30 mouse cellular contexts compared by ENCODE assay signal in the genomic region with DNA sequence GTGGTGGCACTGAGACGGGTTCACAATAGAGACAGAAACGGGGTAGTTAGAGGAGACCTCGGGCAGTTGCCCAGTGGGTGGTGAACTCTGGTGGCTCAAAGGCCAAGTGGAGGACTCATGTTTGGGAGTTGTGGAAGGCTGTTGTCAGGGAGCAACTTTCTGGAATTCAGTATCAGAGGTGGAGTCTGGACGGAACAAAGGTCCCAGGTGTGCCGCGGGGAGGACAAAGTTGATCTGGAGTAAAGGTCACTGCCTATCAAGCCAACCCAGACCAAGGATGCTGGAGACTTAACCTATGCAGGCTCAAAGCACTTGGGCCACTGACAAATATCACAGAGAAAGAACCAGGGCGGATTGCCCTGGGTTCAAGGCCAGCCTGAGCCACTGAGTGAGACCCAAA. TPM values are rescaled to one million over a fixed set of nuclear protein-coding genes. Genes with fewer than 3 reads are reported as not detected.
DNase-seq lines count a peak whose midpoint lies in the region; ATAC-seq and TF ChIP-seq lines count a peak whose summit lies in the region.
"Had no signal": no experiment of that assay in that cellular context is flagged by ENCODE, and none has a peak within 500 bp of the region (broad histone marks: within the 10 kb centered on the region; RNA-seq: fewer than 3 reads in every experiment).

No protein-coding gene starts in this region.

- no peak overlapping the region for H3K9ac ChIP-seq in liver, postnatal 0 days (replicated peaks)
- H3K9ac ChIP-seq in liver, embryonic 11.5 days (ENCODE audit: low read depth, low read length) = no peak overlapping the region
- H3K9ac ChIP-seq in intestine, postnatal 0 days (ENCODE audit: low read depth, low read length) = no peak overlapping the region
- H3K9ac ChIP-seq in hindbrain, embryonic 12.5 days = no peak overlapping the region
- H3K9ac ChIP-seq: embryonic facial prominence, embryonic 13.5 days; forebrain, embryonic 12.5 days; forebrain, embryonic 15.5 days; hindbrain, embryonic 15.5 days had no signal

- 71% methylated on average over 7 of the region's 7 CpGs for WGBS in liver, postnatal 0 days (ENCODE audit: insufficient replicate concordance)
- 88% methylated on average over 7 of the region's 7 CpGs for WGBS in liver, embryonic 11.5 days
- 62% methylated on average over 7 of the region's 7 CpGs for WGBS in intestine, postnatal 0 days
- WGBS in hindbrain, embryonic 12.5 days = 82% methylated on average over 7 of the region's 7 CpGs

- H3K27ac ChIP-seq in liver, postnatal 0 days (ENCODE audit: low read depth) = peak overlapping the region; percentile 69
- H3K27ac ChIP-seq in liver, embryonic 11.5 days (ENCODE audit: low read depth, low read length) = no peak overlapping the region
- peak overlapping the region; percentile 46 for H3K27ac ChIP-seq in intestine, postnatal 0 days (ENCODE audit: low read depth, low read length)
- no peak overlapping the region for H3K27ac ChIP-seq in hindbrain, embryonic 12.5 days
- H3K27ac ChIP-seq: embryonic facial prominence, embryonic 10.5 days; embryonic facial prominence, embryonic 13.5 days; forebrain, embryonic 12.5 days; forebrain, embryonic 15.5 days; hindbrain, embryonic 10.5 days; hindbrain, embryonic 15.5 days had no signal

- DNase-seq in kidney, adult 9 months = peak; percentile 24
- DNase-seq in kidney, postnatal 25 days = no peak
- peak; percentile 49 for DNase-seq in liver, postnatal 0 days
- DNase-seq in liver, embryonic 11.5 days (ENCODE audit: low spot score) = no peak
- peak; percentile 64 for DNase-seq in yolk sac, embryonic 10.5 days (ENCODE audit: low spot score)
- no peak for DNase-seq in embryo, embryonic 10.5 days (ENCODE audit: low spot score)
- DNase-seq: adrenal gland, adult 2 months; adrenal gland, postnatal 14 days; cerebellum, adult 11 months; cerebellum, adult 2 months; cerebellum, adult 9-11 months; cerebellum, postnatal 25 days; embryo, embryonic 11 days; gastrocnemius, postnatal 10 days; gastrocnemius, postnatal 36 days; heart, postnatal 36 days had no signal

- H3K4me2 ChIP-seq in liver, postnatal 0 days (ENCODE audit: low read depth, low read length) = no peak overlapping the region
- no peak overlapping the region for H3K4me2 ChIP-seq in liver, embryonic 11.5 days
- H3K4me2 ChIP-seq in intestine, postnatal 0 days (replicated peaks; ENCODE audit: low read depth) = no peak overlapping the region
- no peak overlapping the region for H3K4me2 ChIP-seq in hindbrain, embryonic 12.5 days (replicated peaks)
- H3K4me2 ChIP-seq: embryonic facial prominence, embryonic 13.5 days; forebrain, embryonic 12.5 days; forebrain, embryonic 15.5 days; heart, embryonic 11.5 days; hindbrain, embryonic 15.5 days had no signal

- no peaks in the 10 kb centered on the region for H3K36me3 ChIP-seq in liver, postnatal 0 days (replicated peaks; ENCODE audit: insufficient read depth, low read length)
- no peaks in the 10 kb centered on the region for H3K36me3 ChIP-seq in liver, embryonic 11.5 days (ENCODE audit: control insufficient read depth, insufficient read depth, low read length)
- H3K36me3 ChIP-seq in intestine, postnatal 0 days (ENCODE audit: control insufficient read depth, insufficient read depth) = no peaks in the 10 kb centered on the region
- no peaks in the 10 kb centered on the region for H3K36me3 ChIP-seq in hindbrain, embryonic 12.5 days
- H3K36me3 ChIP-seq: embryonic facial prominence, embryonic 10.5 days; embryonic facial prominence, embryonic 13.5 days; forebrain, embryonic 12.5 days; forebrain, embryonic 15.5 days; hindbrain, embryonic 10.5 days; hindbrain, embryonic 15.5 days had no signal

- TF ChIP-seq CTCF in liver, postnatal 0 days (IDR thresholded peaks at IDR 0.05; ENCODE audit: low read depth) = no peak
- TF ChIP-seq CTCF in intestine, postnatal 0 days (IDR thresholded peaks at IDR 0.05; ENCODE audit: low read depth) = no peak

- H3K9me3 ChIP-seq in liver, postnatal 0 days (ENCODE audit: low read length) = no peaks in the 10 kb centered on the region
- no peaks in the 10 kb centered on the region for H3K9me3 ChIP-seq in liver, embryonic 11.5 days (ENCODE audit: control insufficient read depth, low read length)
- no peaks in the 10 kb centered on the region for H3K9me3 ChIP-seq in intestine, postnatal 0 days (ENCODE audit: control insufficient read depth)
- no peaks in the 10 kb centered on the region for H3K9me3 ChIP-seq in hindbrain, embryonic 12.5 days (replicated peaks)
- H3K9me3 ChIP-seq: embryonic facial prominence, embryonic 10.5 days; embryonic facial prominence, embryonic 13.5 days; forebrain, embryonic 12.5 days; forebrain, embryonic 15.5 days; hindbrain, embryonic 10.5 days; hindbrain, embryonic 15.5 days had no signal

- no peaks in the 10 kb centered on the region for H3K27me3 ChIP-seq in liver, postnatal 0 days (ENCODE audit: insufficient read depth, low read length)
- H3K27me3 ChIP-seq in liver, embryonic 11.5 days (replicated peaks; ENCODE audit: control insufficient read depth, insufficient read depth, low read length) = no peaks in the 10 kb centered on the region
- no peaks in the 10 kb centered on the region for H3K27me3 ChIP-seq in intestine, postnatal 0 days (replicated peaks; ENCODE audit: control insufficient read depth, insufficient read depth, low read length)
- H3K27me3 ChIP-seq in hindbrain, embryonic 12.5 days = no peaks in the 10 kb centered on the region
- H3K27me3 ChIP-seq: embryonic facial prominence, embryonic 13.5 days; forebrain, embryonic 12.5 days; forebrain, embryonic 15.5 days; hindbrain, embryonic 15.5 days had no signal

- H3K4me3 ChIP-seq in liver, postnatal 0 days (ENCODE audit: low read depth, low read length) = no peak overlapping the region
- H3K4me3 ChIP-seq in liver, embryonic 11.5 days (ENCODE audit: low read depth, low read length) = no peak overlapping the region
- H3K4me3 ChIP-seq in intestine, postnatal 0 days (ENCODE audit: low read depth, low read length) = no peak overlapping the region
- no peak overlapping the region for H3K4me3 ChIP-seq in hindbrain, embryonic 12.5 days
- H3K4me3 ChIP-seq: embryonic facial prominence, embryonic 10.5 days; embryonic facial prominence, embryonic 13.5 days; erythroblast, embryonic 14.5 days; forebrain, embryonic 12.5 days; forebrain, embryonic 15.5 days; hindbrain, embryonic 10.5 days; hindbrain, embryonic 15.5 days had no signal

- 0 out of 2 replicates have a peak, but pooled peaks have one; percentile 22 for TF ChIP-seq EP300 in liver, postnatal 0 days (IDR thresholded peaks at IDR 0.05; ENCODE audit: low read depth)

- peaks cover 3% of the 10 kb centered on the region; the same call in 1 of the 2 replicates for H3K4me1 ChIP-seq in liver, postnatal 0 days (ENCODE audit: insufficient read depth)
- no peaks in the 10 kb centered on the region for H3K4me1 ChIP-seq in liver, embryonic 11.5 days (replicated peaks; ENCODE audit: control insufficient read depth, insufficient read depth, low read length)
- no peaks in the 10 kb centered on the region; the same call in 1 of the 2 replicates for H3K4me1 ChIP-seq in intestine, postnatal 0 days (replicated peaks; ENCODE audit: control insufficient read depth, insufficient read depth, low read length)
- no peaks in the 10 kb centered on the region for H3K4me1 ChIP-seq in hindbrain, embryonic 12.5 days
- H3K4me1 ChIP-seq: embryonic facial prominence, embryonic 10.5 days; embryonic facial prominence, embryonic 13.5 days; forebrain, embryonic 12.5 days; forebrain, embryonic 15.5 days; hindbrain, embryonic 10.5 days; hindbrain, embryonic 15.5 days had no signal

- ATAC-seq in liver, postnatal 0 days = peak; percentile 95
- no peak for ATAC-seq in liver, embryonic 11.5 days (replicated peaks; ENCODE audit: low FRiP score)
- ATAC-seq in intestine, postnatal 0 days = peak; percentile 91
- ATAC-seq in hindbrain, embryonic 12.5 days (ENCODE audit: low FRiP score) = no peak
- ATAC-seq: CD4-positive, CD25-positive, alpha-beta regulatory T cell, adult 4 months; forebrain, embryonic 15.5 days had no signal

RNA-seq across cellular contexts. Expression of a gene that starts 5.5 kb away (rescaled TPM):
- polyA plus RNA-seq in liver, postnatal 0 days (2015; fragmentation: Nextera tagmentation; extraction: Ambion mirVana) = not detected in 2 replicates
- not detected in 2 replicates for polyA plus RNA-seq in liver, embryonic 11.5 days (2014; fragmentation: Nextera tagmentation; extraction: Ambion mirVana)
- not detected in 2 replicates for polyA plus RNA-seq in intestine, postnatal 0 days (2015; fragmentation: Nextera tagmentation; extraction: Ambion mirVana)
- polyA plus RNA-seq in hindbrain, embryonic 12.5 days (2016; fragmentation: Nextera tagmentation; extraction: Ambion mirVana) = not detected in 2 replicates
- polyA plus RNA-seq: adrenal gland, adult 2 months; C2C12; CD4-positive, CD25-positive, alpha-beta regulatory T cell, adult 4 months; cerebellum, adult 2 months; embryonic facial prominence, embryonic 10.5 days; embryonic facial prominence, embryonic 13.5 days; erythroblast, embryonic 14.5 days; forebrain, embryonic 12.5 days; forebrain, embryonic 15.5 days; heart, embryonic 11.5 days; heart, embryonic 14.5 days; heart, postnatal 0 days; hindbrain, embryonic 10.5 days; hindbrain, embryonic 15.5 days had no signal

RNA-seq across cellular contexts. Expression of a gene that starts 48.4 kb away (rescaled TPM):
- 0.14 TPM in 1 of 2 replicates, not detected in the other for polyA plus RNA-seq in liver, postnatal 0 days (2015; fragmentation: Nextera tagmentation; extraction: Ambion mirVana)
- not detected in 2 replicates for polyA plus RNA-seq in liver, embryonic 11.5 days (2014; fragmentation: Nextera tagmentation; extraction: Ambion mirVana)
- not detected in 2 replicates for polyA plus RNA-seq in intestine, postnatal 0 days (2015; fragmentation: Nextera tagmentation; extraction: Ambion mirVana)
- polyA plus RNA-seq in hindbrain, embryonic 12.5 days (2016; fragmentation: Nextera tagmentation; extraction: Ambion mirVana) = not detected in 2 replicates
- polyA plus RNA-seq: adrenal gland, adult 2 months; C2C12; CD4-positive, CD25-positive, alpha-beta regulatory T cell, adult 4 months; cerebellum, adult 2 months; embryonic facial prominence, embryonic 10.5 days; embryonic facial prominence, embryonic 13.5 days; erythroblast, embryonic 14.5 days; forebrain, embryonic 12.5 days; forebrain, embryonic 15.5 days; heart, embryonic 11.5 days; heart, embryonic 14.5 days; heart, postnatal 0 days; hindbrain, embryonic 10.5 days; hindbrain, embryonic 15.5 days had no signal

Comparison
In these comparisons a context has a peak if more than half of its experiments do, and no peak if none do; other contexts are left out.
1. DNase-seq: peak in kidney, adult 9 months (single experiment), liver, postnatal 0 days (single experiment) and yolk sac, embryonic 10.5 days (single experiment); none in kidney, postnatal 25 days (0 of 2), liver, embryonic 11.5 days (single experiment) and embryo, embryonic 10.5 days (single experiment).
2. ATAC-seq: peak in liver, postnatal 0 days (single experiment) and intestine, postnatal 0 days (single experiment); none in liver, embryonic 11.5 days (single experiment) and hindbrain, embryonic 12.5 days (single experiment).
3. H3K27ac ChIP-seq: peak in liver, postnatal 0 days (single experiment) and intestine, postnatal 0 days (single experiment); none in liver, embryonic 11.5 days (single experiment) and hindbrain, embryonic 12.5 days (single experiment).